Mouse (Mus musculus) liver (tissue): ENCODE measurements around the gene Itgb2.
A peak's percentile ranks its signal among the peaks of the same experiment; 100 is the strongest.

ENCODE experiments used
- DNase-seq: peaks from one replicate; pipeline ENCODE4 v3.0.0-alpha.2; 2020; ENCODE audit warnings: mixed read lengths

Gene Itgb2

DNA sequence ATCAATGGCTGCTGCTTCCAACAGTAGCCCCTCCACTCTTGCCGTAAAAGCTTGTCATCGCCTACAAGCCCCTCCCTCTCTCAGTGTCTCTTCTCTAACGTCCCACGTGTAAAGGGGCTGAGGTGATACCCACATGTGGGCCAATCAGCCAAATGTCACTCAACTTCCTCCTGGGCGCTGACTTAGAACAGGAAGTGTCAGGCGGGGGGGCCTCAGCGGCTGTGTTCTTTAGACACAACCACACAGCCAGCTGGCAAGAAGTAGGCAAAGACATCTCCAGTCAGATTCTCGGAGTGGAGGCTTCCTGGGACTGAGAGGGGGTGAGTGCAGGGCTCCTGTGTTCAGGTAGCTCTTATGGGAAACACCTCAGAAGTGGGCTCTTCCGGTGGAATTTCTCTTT is at the start of gene Itgb2:
TSS of gene Itgb2 (plus strand) at position 113 of the 400 bp plus-strand sequence.
- no peak for DNase-seq

GRCm38 (mm10) chr10:77481814-77482213 is 48.2 kb upstream of the Itgb2 start:
- DNase-seq: no peak

DNA sequence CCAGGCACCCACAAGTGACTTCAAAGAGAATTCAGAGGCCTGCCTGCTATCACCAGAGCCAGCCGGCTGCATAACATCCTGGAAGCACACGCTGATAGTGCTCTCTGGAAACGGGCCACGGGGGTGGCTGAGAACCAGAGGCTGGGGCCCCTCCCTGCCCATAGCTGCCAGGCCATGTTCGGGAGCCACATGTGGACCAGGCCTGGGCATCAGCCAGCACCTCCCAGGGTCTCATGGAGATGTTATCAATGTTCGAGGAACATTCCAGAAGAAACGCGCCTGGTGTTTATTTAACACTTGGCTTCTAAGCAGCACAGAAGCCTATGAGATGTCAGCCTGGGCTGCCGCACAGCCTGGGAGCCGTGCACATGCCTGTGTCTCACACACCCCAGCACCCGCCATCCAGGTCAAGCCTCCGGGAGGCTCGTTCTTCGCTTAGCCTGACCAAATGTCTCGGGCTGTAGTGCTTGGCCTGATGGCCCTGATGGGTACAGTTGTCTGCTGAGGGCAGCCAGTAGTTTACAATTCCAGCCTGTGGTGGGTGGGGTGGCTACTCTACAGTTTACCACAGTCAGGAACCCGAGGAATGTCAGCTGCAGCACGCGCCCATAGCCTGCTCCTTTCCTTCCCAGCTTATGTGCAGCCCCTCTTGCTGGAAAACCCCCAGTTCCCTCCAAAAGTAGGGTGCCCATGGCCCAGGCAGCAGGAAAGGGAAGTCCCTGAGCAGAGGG is 45.7 kb upstream of the Itgb2 start:
- peak; percentile 45 for DNase-seq

- DNase-seq: no peak
These were observed 44.3 kb upstream of the Itgb2 start for GRCm38 (mm10) chr10:77485786-77486185.

GRCm38 (mm10) chr10:77488168-77488567 is 41.9 kb upstream of the Itgb2 start:
- DNase-seq: no peak

GRCm38 (mm10) chr10:77491585-77491984 is 38.5 kb upstream of the Itgb2 start:
- no peak for DNase-seq

DNA sequence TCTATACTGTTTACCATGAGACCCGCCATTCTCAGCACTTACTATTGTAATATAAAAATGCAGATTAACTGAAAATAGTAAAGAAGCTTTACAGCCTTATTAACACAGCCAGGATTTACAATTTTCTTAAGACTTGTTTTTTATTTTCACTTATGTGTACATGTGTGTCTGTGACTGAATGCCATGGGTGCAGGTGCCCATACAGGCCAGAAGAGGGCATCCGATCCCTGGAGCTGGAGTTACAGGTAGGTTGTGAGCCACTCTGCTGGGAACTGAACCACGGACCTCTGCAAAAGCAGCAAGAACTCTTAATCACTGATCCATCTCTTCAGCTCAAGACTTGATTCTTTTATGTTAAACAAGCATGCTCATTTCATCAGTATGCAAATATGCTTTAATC is 37.2 kb upstream of the Itgb2 start:
- no peak for DNase-seq

GRCm38 (mm10) chr10:77497185-77497584 is 32.9 kb upstream of the Itgb2 start:
- DNase-seq: no peak

DNA sequence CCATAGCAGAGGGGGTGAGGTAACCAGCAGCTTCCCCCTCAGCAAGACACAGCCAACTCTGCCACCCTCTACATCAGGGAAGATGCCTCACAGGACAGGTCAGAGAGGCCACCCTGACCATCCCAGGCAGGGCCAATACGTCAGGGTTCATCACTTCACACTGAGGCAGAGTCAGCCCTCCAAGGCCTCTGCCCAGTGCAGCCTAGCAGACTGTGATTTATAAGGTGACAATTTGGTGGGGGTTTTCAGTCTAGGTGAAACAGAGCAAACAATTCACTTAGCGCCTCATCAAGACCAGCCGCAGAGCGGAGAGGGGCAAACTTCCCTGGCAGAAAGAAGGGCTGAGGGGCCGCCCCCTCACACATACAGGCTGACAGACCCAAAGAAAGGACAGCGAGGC is 31.8 kb upstream of the Itgb2 start:
- no peak for DNase-seq

DNA sequence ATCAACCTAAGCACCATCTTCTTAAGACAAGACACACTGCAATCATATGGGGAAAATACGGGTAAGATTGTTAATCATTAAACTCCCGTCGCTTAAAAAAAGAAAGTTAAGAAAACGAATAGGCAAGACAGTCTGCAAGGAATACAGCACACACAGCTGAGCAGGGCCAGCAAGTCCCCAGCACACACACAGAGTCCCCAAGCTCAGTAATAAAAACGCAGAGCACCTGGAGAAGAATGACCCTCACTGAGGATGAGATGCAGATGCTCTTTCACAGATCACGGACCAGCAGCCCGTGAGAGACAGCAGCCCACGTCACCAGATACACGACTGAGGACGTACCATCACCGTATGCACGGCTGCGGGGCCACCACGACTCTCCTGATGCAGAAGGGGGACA is 29.4 kb upstream of the Itgb2 start:
- no peak for DNase-seq

DNA sequence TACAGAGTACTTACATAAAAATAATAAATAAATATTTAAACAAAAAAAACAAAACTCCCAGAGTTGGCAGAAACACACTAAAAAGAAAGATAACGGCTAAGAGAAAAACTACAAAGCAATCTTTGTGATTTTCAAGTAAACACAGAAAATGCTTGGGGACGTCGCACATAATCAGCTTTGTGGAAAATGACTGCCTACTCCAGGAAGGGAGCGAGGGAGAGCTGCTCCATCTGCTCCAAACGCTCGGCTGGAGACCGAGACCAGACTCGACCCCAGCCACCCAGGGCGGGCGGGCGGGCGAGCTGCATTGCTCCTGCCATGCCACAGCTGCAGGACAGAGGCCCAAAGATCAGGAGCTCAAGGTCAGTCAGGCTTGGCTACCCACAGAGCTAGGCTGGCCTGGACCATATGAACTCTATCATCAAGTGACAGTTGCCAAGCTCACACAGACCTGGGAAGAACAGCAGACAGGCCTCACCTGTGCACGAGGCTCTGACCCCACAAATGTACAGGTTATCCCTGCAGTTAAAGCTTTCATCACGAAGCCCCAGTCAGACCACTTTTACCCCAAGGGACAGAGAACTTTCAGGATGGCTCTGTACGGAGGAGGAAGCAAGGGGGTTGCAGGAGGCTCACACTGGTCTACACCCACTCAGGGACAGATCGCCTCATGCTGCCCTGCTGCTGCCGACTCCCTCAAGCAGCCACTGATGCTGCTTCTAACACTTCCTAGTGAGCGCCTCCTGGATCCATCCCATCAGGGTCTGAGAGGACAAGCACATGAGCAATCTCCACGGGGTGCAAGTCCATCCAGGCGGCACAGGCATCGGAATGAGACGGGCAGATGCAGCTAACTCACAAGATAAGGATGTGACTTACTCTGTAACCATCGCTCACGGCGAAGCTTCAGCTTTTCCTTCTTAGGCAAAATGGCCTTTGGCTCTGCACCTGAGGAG is 26.8 kb upstream of the Itgb2 start:
- DNase-seq: no peak

DNA sequence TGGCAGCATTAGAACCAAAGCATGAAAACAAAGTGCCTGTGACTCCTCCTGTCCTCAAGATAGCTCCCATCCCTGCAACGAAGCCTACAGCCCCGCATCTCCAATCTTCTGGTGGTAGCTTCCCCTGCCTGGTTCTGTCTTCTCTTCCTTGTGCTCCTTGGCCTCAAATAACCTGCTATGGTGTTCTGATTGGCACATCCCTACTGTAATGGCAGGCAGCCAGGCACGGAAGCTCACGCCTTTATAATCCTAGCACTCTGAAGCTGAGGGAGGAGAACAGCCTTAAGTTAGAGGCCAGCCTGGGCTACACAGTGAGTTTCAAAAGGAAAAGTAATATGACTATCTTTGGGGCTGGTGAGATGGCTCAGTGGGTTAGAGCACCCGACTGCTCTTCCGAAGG is 25.9 kb upstream of the Itgb2 start:
- no peak for DNase-seq

DNA sequence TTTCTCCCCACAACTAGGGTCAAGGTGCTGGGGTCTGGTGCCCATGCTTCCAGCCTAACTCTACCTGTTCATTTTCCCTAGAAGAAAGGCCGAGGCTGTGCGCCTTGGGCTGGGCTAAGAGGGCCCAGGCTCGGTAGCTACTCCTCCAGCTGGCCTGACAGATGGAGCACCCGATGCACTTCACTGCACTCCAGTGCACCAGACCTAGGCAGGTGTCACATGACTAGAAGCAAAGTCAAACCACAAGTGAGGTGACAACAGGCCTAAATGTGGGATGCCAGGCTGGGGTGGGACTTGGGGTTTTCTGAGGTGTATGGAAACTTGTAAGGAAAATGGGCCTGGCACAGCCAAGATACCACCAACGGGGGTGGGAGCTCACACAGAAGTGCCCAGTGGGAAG is 23.5 kb upstream of the Itgb2 start:
- DNase-seq: no peak

DNA sequence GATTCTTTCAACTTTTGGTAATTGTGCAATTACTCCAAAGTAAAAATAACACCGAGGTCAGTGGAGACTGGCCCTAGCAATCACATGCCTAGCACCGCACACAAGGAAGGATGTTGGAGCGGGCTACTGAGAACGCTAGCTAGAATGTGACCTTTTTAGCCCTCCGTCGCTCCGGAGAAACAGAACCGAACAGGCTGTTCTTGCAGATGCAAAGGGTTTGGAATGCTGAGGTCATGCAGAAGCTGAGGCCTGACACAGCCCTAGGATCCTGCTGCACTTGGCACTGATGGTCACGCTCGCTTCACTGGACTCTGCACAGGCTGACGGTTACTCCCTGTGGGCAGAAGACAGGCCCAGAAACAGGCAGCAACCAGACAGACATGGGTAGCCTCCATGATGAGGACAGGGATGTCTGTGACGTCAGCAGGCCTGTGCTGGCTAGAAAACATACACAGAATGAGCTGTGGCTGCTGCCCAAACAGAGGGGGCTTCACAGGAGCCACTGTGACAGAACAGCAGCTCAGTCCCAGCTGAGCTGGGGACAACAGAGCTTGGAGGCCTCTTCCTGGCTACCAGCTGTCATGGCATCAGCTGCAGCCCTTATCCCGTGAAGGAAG is 23.0 kb upstream of the Itgb2 start:
- DNase-seq: no peak

DNA sequence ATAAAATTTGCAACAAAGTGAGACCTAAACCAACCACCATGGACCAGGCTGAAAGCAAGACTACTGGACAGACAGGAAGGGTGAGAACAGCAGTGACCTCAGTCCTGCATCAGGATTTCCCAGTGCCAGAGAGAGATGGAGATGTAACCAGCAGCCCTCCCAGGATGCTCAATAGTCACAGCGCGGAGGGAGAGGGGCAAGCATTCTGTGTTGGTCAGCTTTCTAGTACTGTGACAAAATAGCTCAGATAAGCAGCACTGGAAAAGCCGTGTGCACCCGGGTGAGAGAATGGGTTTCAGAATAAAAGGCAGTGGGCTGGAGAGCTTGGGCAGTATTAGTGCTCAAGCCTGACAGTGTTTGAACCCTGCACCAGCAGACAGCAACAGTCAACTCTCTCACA is 22.3 kb upstream of the Itgb2 start:
- DNase-seq: no peak

GRCm38 (mm10) chr10:77508744-77509143 is 21.3 kb upstream of the Itgb2 start:
- DNase-seq: no peak

DNA sequence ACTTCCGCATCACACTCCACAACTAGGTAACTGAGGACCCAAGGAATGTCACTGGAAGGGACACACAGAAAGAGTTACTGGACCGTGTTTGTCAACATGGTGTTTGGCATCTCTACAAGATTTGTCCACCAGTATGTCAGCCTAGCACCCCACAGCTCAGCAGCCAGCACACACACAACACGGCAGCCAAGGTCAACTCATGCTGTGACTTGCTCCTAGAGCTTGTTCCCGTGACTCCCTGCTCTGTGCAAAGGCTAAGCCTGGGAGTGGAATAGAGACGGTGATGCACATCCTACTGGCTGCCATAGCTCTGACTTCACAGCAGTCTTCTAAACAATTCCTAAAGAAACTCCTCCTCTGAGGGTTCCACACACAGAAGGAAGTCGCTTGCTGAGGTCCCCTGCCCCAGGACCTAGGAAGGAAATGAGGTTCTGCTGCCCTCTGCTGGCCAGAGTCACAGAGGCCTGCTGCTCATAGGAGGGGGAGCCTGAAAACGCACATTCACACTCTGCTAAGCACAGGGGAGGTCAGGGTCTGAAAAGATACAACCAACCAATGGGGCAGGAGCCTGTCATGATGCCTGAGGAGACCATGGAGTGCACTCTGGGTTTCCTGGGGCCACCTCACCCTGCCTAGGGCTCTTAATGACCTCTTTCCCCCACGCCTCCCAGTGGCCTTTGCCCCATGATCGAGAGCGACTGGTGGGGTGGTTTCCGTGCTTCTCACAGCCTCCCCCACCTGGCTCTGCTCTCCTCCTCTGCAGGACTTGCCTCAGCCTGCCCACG is 20.5 kb upstream of the Itgb2 start:
- peak; percentile 81 for DNase-seq

DNA sequence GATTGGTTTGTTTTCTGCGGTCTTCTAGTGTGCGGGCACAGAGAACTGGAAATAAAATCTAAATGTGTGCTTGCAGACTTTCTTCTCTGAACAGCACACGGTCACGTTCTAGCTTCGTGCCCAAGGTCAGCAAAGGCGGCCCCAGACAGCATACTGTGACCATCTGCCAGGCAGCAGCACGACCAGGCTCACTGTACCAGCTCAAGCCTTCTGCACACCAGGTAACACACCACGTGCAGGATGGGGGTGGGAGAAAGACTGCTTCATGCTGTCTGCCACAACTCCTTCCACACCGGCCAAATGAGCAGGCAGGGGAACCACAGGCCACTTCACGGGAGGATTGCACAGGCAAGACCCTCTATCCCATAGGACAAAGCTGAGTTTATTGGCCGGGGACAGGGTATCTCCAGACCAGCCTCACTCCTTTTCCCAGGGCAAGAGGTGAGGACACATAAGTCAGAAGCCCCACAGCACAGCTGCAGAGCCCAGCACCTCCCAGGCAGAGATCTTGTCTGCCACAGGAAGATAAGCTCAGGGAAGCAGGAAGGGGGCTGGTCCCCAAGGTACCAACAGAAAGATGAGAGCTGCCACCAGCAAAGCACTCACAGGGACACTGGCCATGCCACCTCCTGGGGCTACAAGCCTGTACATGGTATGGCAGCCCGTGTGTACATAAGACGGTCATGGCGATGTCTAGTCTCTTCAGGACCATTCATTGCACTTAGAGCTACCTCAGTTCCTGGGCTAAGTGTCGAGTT is 19.6 kb upstream of the Itgb2 start:
- DNase-seq: no peak

- peak; percentile 95 for DNase-seq
These were observed 14.4 kb upstream of the Itgb2 start, which contains the start of gene Fam207a for GRCm38 (mm10) chr10:77515385-77516348. TSS of gene Fam207a (minus strand) at chr10:77515785.

DNA sequence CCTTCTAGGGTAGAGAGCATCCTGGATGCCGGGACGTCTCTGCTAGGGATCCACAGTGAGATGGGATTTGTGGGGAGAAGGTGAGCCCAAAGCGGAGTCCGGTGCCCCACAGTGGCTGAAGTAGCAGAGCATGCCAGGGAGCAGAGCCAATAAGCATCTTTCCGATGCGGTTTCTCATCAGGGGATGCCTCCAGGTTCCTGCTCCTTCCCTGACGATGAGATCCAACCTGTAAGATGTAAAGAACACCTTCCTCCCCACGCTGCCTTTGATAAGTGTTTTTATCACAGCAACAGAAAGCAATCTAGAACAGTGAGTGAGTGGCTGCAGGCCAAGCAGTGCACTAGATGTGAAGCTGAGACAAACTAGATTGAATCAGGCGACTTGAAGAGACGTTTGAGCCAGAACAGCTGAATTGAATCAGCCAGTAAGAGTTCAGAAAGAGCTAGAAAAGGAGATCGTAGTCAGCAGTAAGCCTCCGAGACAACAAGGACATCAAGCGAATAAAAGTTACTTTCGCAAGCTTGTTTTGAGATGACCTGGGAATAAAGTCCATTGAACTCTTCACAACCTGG is 13.6 kb upstream of the Itgb2 start:
- no peak for DNase-seq
